Mouse (Mus musculus) heart, embryonic 12.5 days (tissue): Measurements from ENCODE around the gene Tekt1. TPM values are rescaled to one million over a fixed set of nuclear protein-coding genes. Genes with fewer than 3 reads are reported as not detected.

Experiments
- ATAC-seq: fragments of 200-750 bp; cut with Nextera tagmentation; 2 replicates; pipeline ENCODE4 v1.8.0; 2017; ENCODE audit warnings: moderate TSS enrichment, moderate library complexity; ENCODE audit not compliant: insufficient number of reproducible peaks, low FRiP score
- H3K27ac ChIP-seq: fragments of 300-500 bp; sonication (generic); 2 replicates; pipeline ENCODE4 v1.5.1; 2016; ENCODE audit warnings: mild to moderate bottlenecking, moderate library complexity; ENCODE audit not compliant: poor library complexity, severe bottlenecking
- H3K27me3 ChIP-seq: fragments of 300-500 bp; sonication (generic); replicated peaks from 2 replicates; pipeline ENCODE4 v1.6.1; 2016; ENCODE audit warnings: mild to moderate bottlenecking, moderate library complexity
- H3K36me3 ChIP-seq: fragments of 300-500 bp; sonication (generic); 2 replicates; pipeline ENCODE4 v1.6.1; 2016; ENCODE audit warnings: mild to moderate bottlenecking, moderate library complexity
- H3K4me1 ChIP-seq: fragments of 300-500 bp; sonication (generic); replicated peaks from 2 replicates; pipeline ENCODE4 v1.6.1; 2016; ENCODE audit warnings: mild to moderate bottlenecking
- H3K4me2 ChIP-seq: fragments of 300-500 bp; sonication (generic); 2 replicates; pipeline ENCODE4 v1.6.1; 2016; ENCODE audit warnings: mild to moderate bottlenecking, moderate library complexity
- H3K4me3 ChIP-seq: fragments of 300-500 bp; sonication (generic); 2 replicates; pipeline ENCODE4 v1.5.1; 2016; ENCODE audit warnings: mild to moderate bottlenecking
- H3K9ac ChIP-seq: fragments of 300-500 bp; sonication (generic); 2 replicates; pipeline ENCODE4 v1.6.1; 2016; ENCODE audit warnings: mild to moderate bottlenecking, moderate library complexity
- H3K9me3 ChIP-seq: fragments of 300-500 bp; sonication (generic); replicated peaks from 2 replicates; pipeline ENCODE4 v1.6.1; 2016; ENCODE audit warnings: mild to moderate bottlenecking, moderate library complexity
- WGBS: fragments of 180-500 bp; shearing (Covaris S2); methylation state at CpG from one replicate; pipeline ENCODE4 v1.1.7; 2016; 5-methylcytosine and 5-hydroxymethylcytosine counted together
- polyA plus RNA-seq: library from polyadenylated mRNA; unstranded; fragments of >200 nt; fragmentation: Nextera tagmentation; extraction: Ambion mirVana; gene quantifications from 2 replicates; pipeline ENCODE4 v1.2.1, GENCODE M21; 2016

The Tekt1 gene
- polyA plus RNA-seq, 1 experiment from 2014 or later: 0.32 TPM

DNA sequence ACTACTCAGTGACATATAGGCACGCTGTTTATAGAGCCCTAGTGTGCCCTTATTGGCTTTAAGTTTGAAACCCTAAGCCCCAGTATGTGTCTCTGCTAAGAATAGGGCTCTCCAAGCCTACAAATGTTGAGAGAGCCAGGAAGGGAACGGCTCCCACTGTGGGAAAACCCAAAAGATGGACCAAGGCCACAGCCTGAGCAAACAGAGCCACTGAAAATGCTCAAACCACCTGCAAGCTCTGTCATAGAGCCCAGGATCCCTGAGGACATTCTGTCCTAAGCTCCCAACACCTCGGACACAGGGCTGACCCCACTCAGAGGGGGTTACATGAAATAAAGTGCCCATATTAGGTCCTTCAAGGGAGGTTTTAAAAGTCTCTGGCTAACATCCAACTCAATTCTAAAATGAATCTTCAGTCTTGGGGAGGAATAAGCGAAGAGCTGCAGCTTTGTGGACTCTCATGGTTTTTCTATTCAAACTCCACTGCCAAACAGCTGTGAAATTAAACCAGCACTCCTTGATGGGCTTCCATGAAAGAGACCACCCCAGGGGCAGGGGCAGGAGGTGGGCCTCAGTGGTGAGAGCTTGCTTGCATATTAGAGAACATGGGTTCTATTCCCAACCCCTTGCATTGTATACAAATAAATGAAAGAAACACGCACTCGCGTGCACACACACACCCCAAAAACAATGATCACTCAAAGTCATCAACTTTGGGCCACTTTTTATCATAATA, 27.3 kb upstream of the Tekt1 start:
- H3K9me3 ChIP-seq: 0 out of 2 replicates have a peak, but pooled peaks cover 4% of the 10 kb centered on the region
- no peak for ATAC-seq
- no peak overlapping the region for H3K4me3 ChIP-seq
- no peak overlapping the region for H3K9ac ChIP-seq
- H3K27ac ChIP-seq: no peak overlapping the region
- peaks cover 3% of the 10 kb centered on the region for H3K4me1 ChIP-seq
- H3K4me2 ChIP-seq: no peak overlapping the region
- peaks cover 72% of the 10 kb centered on the region for H3K36me3 ChIP-seq
- WGBS: 88% methylated on average over 7 of the region's 7 CpGs
- no peaks in the 10 kb centered on the region for H3K27me3 ChIP-seq

DNA sequence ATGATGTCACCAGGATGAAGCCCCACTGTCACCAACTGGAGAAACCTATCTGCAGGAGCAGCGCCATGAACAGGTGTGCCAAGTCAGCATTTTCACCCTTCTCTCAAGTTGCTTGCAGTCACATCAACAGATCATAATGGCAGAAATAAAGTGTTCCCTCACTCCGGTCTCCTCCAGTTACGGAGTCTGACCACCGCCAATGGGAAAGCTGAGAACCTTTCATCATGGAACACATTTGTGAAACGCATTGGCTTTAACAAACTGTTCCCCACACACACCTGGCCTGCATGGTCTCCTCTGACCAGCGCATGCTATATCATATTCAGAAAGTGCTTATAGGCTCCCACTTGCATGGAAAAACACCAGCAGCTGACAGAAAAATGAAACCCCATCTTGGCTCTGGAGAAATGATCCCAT, 25.9 kb upstream of the Tekt1 start:
- 93% methylated on average over 6 of the region's 6 CpGs for WGBS
- Histone ChIP-seq H3K4me1 (no peaks in the 10 kb centered on the region), H3K4me2 (no peak overlapping the region), H3K36me3 (peaks cover 58% of the 10 kb centered on the region), H3K9ac (no peak overlapping the region), H3K27me3 (no peaks in the 10 kb centered on the region), H3K27ac (no peak overlapping the region), H3K9me3 (0 out of 2 replicates have a peak, but pooled peaks cover 4% of the 10 kb centered on the region), H3K4me3 (no peak overlapping the region)
- ATAC-seq: no peak

DNA sequence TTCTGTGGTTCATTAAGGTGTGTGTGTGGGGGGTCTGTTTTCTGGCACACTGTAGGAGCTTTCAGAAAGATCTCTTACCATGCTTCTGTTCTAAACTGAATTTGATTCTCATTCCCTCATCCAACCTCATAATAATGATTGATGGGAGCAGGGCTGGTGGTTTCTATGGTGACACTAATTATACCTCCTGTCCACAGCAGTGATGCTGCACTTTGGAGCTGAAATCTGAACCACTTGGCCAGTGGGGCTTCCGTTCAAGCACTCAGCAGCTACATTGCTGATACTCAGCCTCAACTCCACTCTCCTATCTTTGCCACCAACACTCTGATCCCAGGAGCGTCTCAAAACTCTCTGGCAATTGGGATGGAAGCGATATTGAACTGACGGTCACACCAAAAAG, 17.1 kb upstream of the Tekt1 start:
- no peak overlapping the region for H3K4me2 ChIP-seq
- no peak for ATAC-seq
- no peak overlapping the region for H3K4me3 ChIP-seq
- WGBS: 66% methylated on average over 4 of the region's 4 CpGs
- H3K4me1 ChIP-seq: 0 out of 2 replicates have a peak, but pooled peaks cover 3% of the 10 kb centered on the region
- no peak overlapping the region for H3K9ac ChIP-seq
- H3K27ac ChIP-seq: no peak overlapping the region
- H3K36me3 ChIP-seq: no peaks in the 10 kb centered on the region
- 0 out of 2 replicates have a peak, but pooled peaks cover under 1% of the 10 kb centered on the region for H3K9me3 ChIP-seq
- H3K27me3 ChIP-seq: no peaks in the 10 kb centered on the region

DNA sequence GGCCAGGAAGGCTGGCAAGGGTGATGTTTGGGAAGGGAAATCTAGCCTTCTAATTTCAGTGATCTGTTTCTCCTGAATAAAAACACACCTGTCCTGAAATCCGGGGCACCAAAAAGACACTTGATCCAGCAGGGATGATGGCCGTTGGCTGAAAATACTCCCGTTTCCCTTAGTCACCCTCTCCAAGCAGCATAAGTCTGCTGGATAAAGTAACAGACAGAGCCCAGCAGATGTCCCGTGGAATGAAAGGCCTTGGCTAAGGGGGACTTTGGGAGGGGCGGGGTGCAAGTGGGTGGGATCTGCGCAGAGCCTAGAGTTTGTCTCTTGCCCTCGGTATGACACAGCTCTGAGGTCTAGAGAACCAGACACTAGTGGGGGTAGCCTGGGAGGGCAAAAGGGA, 16.0 kb upstream of the Tekt1 start:
- Histone ChIP-seq H3K27me3 (no peaks in the 10 kb centered on the region), H3K4me1 (0 out of 2 replicates have a peak, but pooled peaks cover 3% of the 10 kb centered on the region), H3K36me3 (no peaks in the 10 kb centered on the region), H3K4me2 (no peak overlapping the region), H3K4me3 (no peak overlapping the region), H3K27ac (no peak overlapping the region), H3K9ac (no peak overlapping the region), H3K9me3 (peaks cover 3% of the 10 kb centered on the region; the same call in 1 of the 2 replicates)
- WGBS: 64% methylated on average over 7 of the region's 7 CpGs
- no peak for ATAC-seq

DNA sequence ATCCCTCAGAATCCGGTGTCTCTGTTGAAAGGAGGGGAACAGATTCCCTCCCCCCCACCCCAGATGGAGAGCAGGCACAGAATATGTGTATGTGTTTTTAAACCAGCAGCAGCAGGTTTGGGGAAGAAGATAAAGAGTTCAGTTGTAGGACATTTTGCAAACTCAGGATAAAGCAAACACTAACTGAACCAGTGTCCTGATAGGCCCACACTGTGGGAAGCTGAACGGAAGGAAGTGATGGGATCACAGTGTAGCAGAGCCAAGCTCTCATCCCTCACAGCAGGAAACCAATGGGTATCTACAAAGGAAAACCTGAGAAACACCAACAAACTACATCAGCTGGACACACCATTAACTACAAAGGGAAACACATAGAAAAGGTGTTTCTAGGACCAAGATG, 14.3 kb upstream of the Tekt1 start:
- Histone ChIP-seq H3K9ac (no peak overlapping the region), H3K36me3 (no peaks in the 10 kb centered on the region), H3K4me3 (no peak overlapping the region), H3K27ac (no peak overlapping the region), H3K9me3 (peaks cover 3% of the 10 kb centered on the region; the same call in 1 of the 2 replicates), H3K27me3 (no peaks in the 10 kb centered on the region), H3K4me1 (0 out of 2 replicates have a peak, but pooled peaks cover 3% of the 10 kb centered on the region), H3K4me2 (no peak overlapping the region)
- WGBS: 56% methylated on average over 2 of the region's 2 CpGs
- peak; percentile 63; the same call in 1 of the 2 replicates for ATAC-seq

DNA sequence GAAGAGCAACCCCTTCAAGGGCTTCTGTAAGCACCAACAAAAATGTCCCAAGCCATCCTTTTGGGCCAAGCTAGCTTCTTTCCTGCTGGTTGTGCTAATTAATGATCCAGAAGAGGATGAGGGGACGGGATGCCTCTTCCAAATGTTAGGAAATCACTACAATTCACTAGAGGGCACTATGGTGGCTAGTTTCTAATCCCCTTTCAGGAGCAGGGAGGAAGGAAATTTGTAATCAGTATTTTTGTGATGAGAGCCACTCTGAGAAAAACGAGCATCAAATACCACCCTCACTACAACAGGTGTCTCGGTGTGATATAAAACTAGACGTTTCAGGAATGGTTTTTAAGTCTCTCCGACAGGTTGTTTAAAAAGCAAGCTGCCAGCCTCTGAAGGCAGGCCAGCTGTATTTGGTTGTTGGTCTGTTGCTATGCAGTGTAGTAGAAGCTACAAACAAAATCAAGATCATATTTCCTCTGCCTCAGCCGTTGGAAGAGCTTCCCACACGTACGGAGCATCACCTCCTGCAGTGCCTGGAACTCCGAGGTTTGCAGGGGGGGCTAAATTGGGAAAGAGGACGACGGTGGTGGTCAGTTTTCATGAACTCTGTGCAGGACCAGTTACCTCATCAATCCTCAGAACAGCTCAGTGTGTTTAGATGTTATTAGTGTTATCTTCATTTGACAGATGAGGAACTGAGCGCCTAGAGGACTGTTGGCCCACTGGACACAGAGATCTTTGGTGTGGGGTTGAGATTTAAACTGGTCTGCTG, 7.8 kb upstream of the Tekt1 start:
- H3K27ac ChIP-seq: no peak overlapping the region
- peaks cover 3% of the 10 kb centered on the region; the same call in 1 of the 2 replicates for H3K9me3 ChIP-seq
- no peaks in the 10 kb centered on the region for H3K27me3 ChIP-seq
- WGBS: 21% methylated on average over 12 of the region's 12 CpGs
- no peak for ATAC-seq
- no peak overlapping the region for H3K9ac ChIP-seq
- peaks cover 5% of the 10 kb centered on the region for H3K4me1 ChIP-seq
- H3K36me3 ChIP-seq: no peaks in the 10 kb centered on the region
- H3K4me2 ChIP-seq: no peak overlapping the region
- no peak overlapping the region for H3K4me3 ChIP-seq

DNA sequence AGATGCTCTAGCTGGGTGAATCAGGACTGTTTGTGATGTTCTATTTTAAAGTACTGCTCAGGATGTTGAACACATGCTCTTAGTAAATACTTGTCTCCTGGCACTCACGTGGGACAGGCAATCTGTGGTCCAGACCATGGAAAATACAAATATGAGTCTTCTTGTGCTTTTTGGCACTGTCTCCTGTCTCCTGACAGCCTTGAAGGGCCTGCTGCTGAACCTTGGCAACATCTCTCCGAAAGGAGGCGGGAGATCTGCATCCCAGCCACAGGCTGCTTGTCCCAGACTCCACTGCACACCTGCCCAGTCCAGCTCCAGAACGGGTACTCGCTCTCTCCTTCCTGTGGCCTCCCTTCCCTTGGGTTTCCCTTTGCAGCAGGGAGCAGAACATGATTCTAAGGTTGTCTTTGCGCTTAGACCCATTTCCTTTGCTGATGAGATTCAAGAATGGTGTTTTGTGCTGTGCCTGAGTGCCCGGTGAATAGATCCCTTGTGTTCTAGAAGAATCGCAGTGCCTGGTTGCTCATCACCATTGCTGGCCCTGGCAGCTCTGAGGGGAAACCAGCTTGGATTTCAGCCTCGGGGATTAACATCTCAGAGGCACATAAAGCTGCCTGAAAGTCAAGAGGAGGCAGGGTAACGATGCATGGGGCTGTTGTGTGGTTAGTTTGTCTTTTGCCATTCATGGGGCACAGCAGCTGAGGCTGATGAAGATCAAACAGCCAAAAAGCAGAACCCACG, 5.9 kb upstream of the Tekt1 start:
- H3K9ac ChIP-seq: no peak overlapping the region
- no peaks in the 10 kb centered on the region for H3K9me3 ChIP-seq
- no peak overlapping the region for H3K4me3 ChIP-seq
- WGBS: 63% methylated on average over 11 of the region's 11 CpGs
- H3K27ac ChIP-seq: no peak overlapping the region
- no peaks in the 10 kb centered on the region for H3K36me3 ChIP-seq
- H3K4me2 ChIP-seq: no peak overlapping the region
- H3K4me1 ChIP-seq: peaks cover 13% of the 10 kb centered on the region
- ATAC-seq: no peak
- no peaks in the 10 kb centered on the region for H3K27me3 ChIP-seq

DNA sequence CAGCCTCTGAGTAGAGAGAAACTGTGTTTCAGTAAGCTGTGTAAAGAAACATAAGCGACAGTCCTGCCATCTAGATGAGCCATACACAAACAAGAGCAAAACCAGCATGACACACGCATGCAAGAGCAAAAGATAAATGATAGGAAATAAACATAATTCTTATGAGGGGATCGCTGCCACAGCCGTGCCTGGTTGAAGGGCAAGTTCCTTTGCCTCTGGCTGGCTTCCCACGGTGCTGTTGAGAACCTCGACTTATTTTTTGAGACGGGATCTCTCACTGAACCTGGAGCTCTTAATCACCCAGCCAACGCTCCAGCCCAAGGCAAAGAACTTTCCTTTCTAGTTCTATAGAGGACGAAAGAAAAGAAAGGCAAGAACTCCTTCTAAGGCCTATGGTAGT, 3.9 kb upstream of the Tekt1 start:
- ATAC-seq: no peak
- no peak overlapping the region for H3K4me2 ChIP-seq
- 77% methylated on average over 9 of the region's 9 CpGs for WGBS
- peaks cover 19% of the 10 kb centered on the region for H3K4me1 ChIP-seq
- H3K36me3 ChIP-seq: no peaks in the 10 kb centered on the region
- no peak overlapping the region for H3K9ac ChIP-seq
- H3K27ac ChIP-seq: no peak overlapping the region
- no peaks in the 10 kb centered on the region for H3K9me3 ChIP-seq
- no peaks in the 10 kb centered on the region for H3K27me3 ChIP-seq
- no peak overlapping the region for H3K4me3 ChIP-seq

DNA sequence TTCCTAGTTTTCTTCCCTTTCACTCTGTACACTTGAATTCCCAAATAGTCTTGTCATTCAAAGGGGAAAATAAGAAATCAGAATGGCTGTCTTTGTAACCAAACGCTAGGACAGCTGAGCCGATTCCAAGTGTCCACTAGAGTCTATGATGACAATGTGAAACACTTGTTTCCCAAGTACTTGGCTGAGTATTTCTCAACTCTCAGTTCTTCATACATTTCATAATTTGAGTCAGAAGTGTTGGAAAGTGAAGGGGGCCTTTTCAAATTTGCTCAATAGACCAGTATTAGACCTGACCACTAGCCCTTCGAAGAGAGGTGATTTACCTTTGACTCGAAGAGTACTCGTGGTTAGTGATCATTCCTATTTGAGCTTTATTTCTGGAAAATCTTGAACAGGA, 2.3 kb upstream of the Tekt1 start:
- H3K9me3 ChIP-seq: no peaks in the 10 kb centered on the region
- no peak for ATAC-seq
- H3K27me3 ChIP-seq: no peaks in the 10 kb centered on the region
- H3K9ac ChIP-seq: no peak overlapping the region
- H3K27ac ChIP-seq: no peak overlapping the region
- 84% methylated on average over 5 of the region's 5 CpGs for WGBS
- peaks cover 13% of the 10 kb centered on the region; the same call in 1 of the 2 replicates for H3K4me1 ChIP-seq
- no peaks in the 10 kb centered on the region for H3K36me3 ChIP-seq
- H3K4me3 ChIP-seq: no peak overlapping the region
- H3K4me2 ChIP-seq: no peak overlapping the region

DNA sequence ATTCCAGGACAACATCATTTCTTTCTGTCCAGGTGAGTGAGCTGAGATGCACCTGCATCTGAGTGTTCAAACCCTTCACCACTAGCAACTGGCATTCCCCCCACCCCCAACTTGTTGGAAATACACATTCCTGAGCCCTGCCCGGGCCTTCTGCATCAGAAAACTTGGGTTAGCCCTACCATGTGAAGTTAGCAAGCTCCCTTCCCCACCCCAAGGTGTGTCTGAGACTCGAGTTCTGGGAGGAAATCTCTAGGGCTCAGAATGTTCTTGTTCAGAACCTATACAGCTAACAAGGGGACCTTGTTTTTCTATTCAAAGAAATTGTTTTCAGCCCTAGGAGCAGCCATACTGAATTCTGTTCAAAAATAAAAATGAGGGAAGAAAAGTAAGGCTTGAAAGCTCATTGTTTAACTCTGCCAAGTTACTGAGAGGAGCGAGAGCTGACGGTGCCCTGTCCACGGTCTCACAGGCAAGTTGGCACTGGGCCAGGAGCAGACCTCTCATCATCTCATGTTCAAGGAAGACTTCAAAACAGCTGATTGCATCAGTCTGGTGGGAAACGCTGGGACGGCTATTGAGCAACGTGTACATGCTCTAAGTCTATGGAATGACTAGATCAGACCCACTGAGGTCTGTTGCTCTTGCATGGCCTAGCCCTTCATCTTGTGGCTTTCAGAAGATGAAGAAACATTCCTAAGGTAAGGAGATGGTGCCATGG, 1.4 kb upstream of the Tekt1 start:
- Histone ChIP-seq H3K4me3 (no peak overlapping the region), H3K27ac (no peak overlapping the region), H3K4me1 (peaks cover 13% of the 10 kb centered on the region; the same call in 1 of the 2 replicates), H3K9me3 (no peaks in the 10 kb centered on the region), H3K9ac (no peak overlapping the region), H3K27me3 (no peaks in the 10 kb centered on the region), H3K36me3 (no peaks in the 10 kb centered on the region), H3K4me2 (no peak overlapping the region)
- WGBS: 36% methylated on average over 8 of the region's 8 CpGs
- ATAC-seq: no peak
